Mouse (Mus musculus) liver, embryonic 15.5 days (tissue): ENCODE measurements around the gene Krt88. TPM values are rescaled to one million over a fixed set of nuclear protein-coding genes. Genes with fewer than 3 reads are reported as not detected.

ENCODE experiments used
- ATAC-seq: fragments of 200-750 bp; cut with Nextera tagmentation; 2 replicates; pipeline ENCODE4 v1.8.0; 2017; ENCODE audit warnings: moderate number of reproducible peaks, mild to moderate bottlenecking, moderate library complexity; ENCODE audit not compliant: insufficient read depth
- H3K27ac ChIP-seq: fragments of 300-500 bp; sonication (generic); replicated peaks from 2 replicates; pipeline ENCODE4 v1.5.1; 2015; ENCODE audit warnings: mild to moderate bottlenecking, inconsistent platforms
- H3K27me3 ChIP-seq: fragments of 300-500 bp; sonication (generic); 2 replicates; pipeline ENCODE4 v1.6.1; 2015; ENCODE audit warnings: mild to moderate bottlenecking, inconsistent platforms
- H3K36me3 ChIP-seq: fragments of 300-500 bp; sonication (generic); replicated peaks from 2 replicates; pipeline ENCODE4 v1.6.1; 2015; ENCODE audit warnings: moderate library complexity, mild to moderate bottlenecking, inconsistent platforms
- H3K4me1 ChIP-seq: fragments of 300-500 bp; sonication (generic); replicated peaks from 2 replicates; pipeline ENCODE4 v1.6.1; 2015; ENCODE audit warnings: inconsistent platforms
- H3K4me2 ChIP-seq: fragments of 300-500 bp; sonication (generic); 2 replicates; pipeline ENCODE4 v1.6.1; 2015; ENCODE audit warnings: moderate library complexity, mild to moderate bottlenecking, inconsistent platforms
- H3K4me3 ChIP-seq: fragments of 300-500 bp; sonication (generic); replicated peaks from 2 replicates; pipeline ENCODE4 v1.5.1; 2015; ENCODE audit warnings: mild to moderate bottlenecking, inconsistent platforms
- H3K9ac ChIP-seq: fragments of 300-500 bp; sonication (generic); 2 replicates; pipeline ENCODE4 v1.6.1; 2015; ENCODE audit warnings: moderate library complexity, mild to moderate bottlenecking, inconsistent platforms
- H3K9me3 ChIP-seq: fragments of 300-500 bp; sonication (generic); replicated peaks from 2 replicates; pipeline ENCODE4 v1.6.1; 2016; ENCODE audit warnings: inconsistent platforms
- WGBS: fragments of 180-500 bp; shearing (Covaris S2); methylation state at CpG from one replicate; pipeline ENCODE4 v1.1.7; 2015; ENCODE audit warnings: mixed read lengths; ENCODE audit not compliant: insufficient replicate concordance; 5-methylcytosine and 5-hydroxymethylcytosine counted together
- polyA plus RNA-seq: library from polyadenylated mRNA; unstranded; fragments of >200 nt; fragmentation: Nextera tagmentation; extraction: Ambion mirVana; gene quantifications from 2 replicates; pipeline ENCODE4 v1.2.1, GENCODE M21; 2015

Gene Krt88
- polyA plus RNA-seq, 1 experiment from 2014 or later = not detected

DNA sequence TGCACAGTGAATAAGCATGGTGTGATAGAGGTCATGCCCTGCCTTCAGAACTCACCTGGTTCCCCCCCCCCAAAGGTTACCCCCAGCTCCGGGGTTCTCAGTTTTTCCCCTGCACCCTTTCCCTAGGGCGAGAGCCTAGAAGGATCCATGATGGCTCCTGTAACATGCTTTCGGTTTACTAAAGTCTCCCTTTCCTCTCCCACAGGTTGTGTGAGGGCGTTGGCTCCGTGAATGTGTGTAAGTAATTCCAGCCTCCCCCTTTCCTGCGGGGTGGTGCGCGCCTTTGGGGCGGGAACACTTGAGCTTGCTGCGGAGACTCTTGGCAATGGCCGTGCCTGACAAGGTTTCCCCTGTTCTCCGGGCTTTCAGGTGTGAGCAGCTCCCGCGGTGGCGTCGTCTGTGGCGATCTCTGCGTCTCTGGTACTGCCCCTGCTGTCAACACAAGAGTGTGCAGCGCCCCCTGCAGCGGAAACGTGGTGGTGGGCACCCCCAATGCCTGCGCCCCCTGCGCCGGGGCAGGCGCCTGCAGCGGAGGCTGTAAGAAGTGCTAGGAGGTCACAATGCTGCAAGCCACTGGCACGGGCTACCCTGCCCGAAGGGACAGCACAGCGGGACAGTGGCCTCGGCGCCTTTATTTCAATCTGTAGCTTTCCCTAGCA lies 31.6 kb downstream of the Krt88 start:
- 8% methylated on average over 31 of the region's 31 CpGs for WGBS
- Histone ChIP-seq H3K9ac (no peak overlapping the region), H3K4me1 (no peaks in the 10 kb centered on the region), H3K27me3 (peaks cover 19% of the 10 kb centered on the region; the same call in 1 of the 2 replicates), H3K4me3 (0 out of 2 replicates have a peak overlapping the region, but pooled peaks have one; percentile 10), H3K4me2 (peak overlapping the region; percentile 15), H3K27ac (no peak overlapping the region), H3K9me3 (no peaks in the 10 kb centered on the region), H3K36me3 (no peaks in the 10 kb centered on the region)
- no peak for ATAC-seq

DNA sequence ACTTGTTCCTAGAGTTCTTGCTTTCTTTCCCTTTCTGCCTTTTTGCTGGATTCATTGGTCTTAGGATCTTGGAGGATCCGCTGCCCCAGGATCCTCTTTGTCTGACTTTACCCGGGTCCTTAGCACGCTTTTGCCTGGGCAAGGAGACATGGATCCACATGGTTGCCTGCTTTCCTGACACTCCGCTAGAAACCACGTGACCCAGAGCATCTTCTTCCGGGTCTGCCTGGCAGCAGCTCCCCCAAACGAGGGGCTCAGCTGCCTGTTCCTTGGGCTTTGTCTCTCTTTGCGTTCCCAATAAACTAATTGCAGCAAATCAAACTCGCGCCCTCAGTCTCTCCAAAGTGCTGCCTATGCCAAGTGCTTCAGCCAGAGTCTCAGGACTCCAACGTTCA lies 32.1 kb downstream of the Krt88 start:
- WGBS = 32% methylated on average over 11 of the region's 11 CpGs
- no peak for ATAC-seq
- no peak overlapping the region for H3K9ac ChIP-seq

DNA sequence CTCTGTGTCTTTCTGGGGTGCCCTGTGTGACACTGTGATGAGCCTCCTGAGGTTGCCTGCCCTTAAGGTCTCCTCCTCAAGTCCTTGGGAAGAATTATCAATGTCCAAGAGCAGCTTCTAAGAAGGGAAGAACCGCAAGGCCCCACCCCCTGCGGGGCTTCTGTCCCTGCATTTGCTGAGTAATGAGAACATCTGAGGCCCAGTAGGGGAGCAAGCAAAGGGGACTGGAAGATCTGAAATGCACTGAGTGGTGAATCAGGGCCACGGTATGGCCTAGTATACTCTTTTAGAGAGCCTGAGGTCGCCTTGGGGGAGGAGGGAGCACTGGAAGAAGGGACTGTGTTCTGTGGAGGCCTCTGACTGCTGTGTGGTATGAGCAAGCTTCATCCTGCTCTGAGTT lies 34.5 kb downstream of the Krt88 start:
- Histone ChIP-seq H3K9me3 (no peaks in the 10 kb centered on the region), H3K36me3 (no peaks in the 10 kb centered on the region), H3K9ac (no peak overlapping the region), H3K27me3 (peaks cover 19% of the 10 kb centered on the region; the same call in 1 of the 2 replicates), H3K27ac (no peak overlapping the region), H3K4me1 (0 out of 2 replicates have a peak, but pooled peaks cover 2% of the 10 kb centered on the region), H3K4me2 (no peak overlapping the region), H3K4me3 (no peak overlapping the region)
- ATAC-seq = no peak
- 21% methylated on average over 4 of the region's 4 CpGs for WGBS

More for the DNA sequence above, 32.1 kb downstream of the Krt88 start:
- Histone ChIP-seq H3K4me1 (no peaks in the 10 kb centered on the region), H3K9me3 (no peaks in the 10 kb centered on the region), H3K27ac (no peak overlapping the region), H3K27me3 (peaks cover 19% of the 10 kb centered on the region; the same call in 1 of the 2 replicates), H3K4me3 (no peak overlapping the region), H3K4me2 (0 out of 2 replicates have a peak overlapping the region, but pooled peaks have one; percentile 15), H3K36me3 (no peaks in the 10 kb centered on the region)

DNA sequence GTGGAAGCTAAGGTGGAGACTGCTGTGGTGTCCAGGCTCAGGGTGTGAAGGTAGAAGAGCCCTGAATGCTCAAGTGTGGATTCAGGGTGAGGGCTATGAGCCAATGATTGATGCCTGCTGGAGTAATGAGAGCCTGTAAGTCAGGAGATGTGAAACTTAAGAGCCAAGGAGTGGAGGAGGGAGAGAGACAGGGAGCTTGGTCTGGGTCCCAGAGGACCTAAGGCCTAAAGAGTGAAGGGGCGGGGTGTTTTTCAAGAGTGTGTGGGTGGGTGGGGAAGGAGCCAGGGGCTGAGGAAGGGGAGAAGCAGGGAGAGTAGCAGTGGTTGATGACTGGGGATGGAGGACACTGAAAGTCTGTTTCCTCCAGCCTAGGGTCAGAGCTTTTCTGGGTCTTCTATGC lies 36.1 kb downstream of the Krt88 start:
- H3K4me3 ChIP-seq = no peak overlapping the region
- peaks cover 12% of the 10 kb centered on the region; the same call in 1 of the 2 replicates for H3K27me3 ChIP-seq
- no peaks in the 10 kb centered on the region for H3K9me3 ChIP-seq
- H3K4me2 ChIP-seq = no peak overlapping the region
- WGBS = 50% methylated on average over 1 of the region's 1 CpGs
- no peak overlapping the region for H3K27ac ChIP-seq
- no peak for ATAC-seq
- 0 out of 2 replicates have a peak, but pooled peaks cover 2% of the 10 kb centered on the region for H3K4me1 ChIP-seq
- H3K9ac ChIP-seq = no peak overlapping the region
- H3K36me3 ChIP-seq = no peaks in the 10 kb centered on the region

DNA sequence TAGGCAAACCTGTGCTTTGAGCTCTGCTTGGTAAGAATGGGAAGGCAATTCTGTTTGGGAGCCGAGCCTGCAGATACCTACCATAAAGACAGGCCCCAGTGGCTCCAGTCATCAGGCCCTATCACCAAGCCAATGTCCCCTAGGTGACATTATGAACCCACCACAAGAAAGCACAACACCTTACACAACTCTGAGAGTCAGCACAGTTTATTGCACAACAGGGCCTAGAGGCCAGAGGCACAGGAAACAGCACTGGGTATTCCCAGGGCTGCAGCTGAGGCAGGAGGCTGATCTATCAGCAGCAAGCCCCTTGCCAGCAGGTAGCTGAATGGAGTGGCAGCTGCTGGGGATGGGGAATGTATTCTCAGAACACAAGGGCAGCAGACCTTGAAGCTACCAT lies 37.4 kb downstream of the Krt88 start:
- no peak overlapping the region for H3K27ac ChIP-seq
- no peaks in the 10 kb centered on the region for H3K9me3 ChIP-seq
- H3K27me3 ChIP-seq = no peaks in the 10 kb centered on the region
- H3K36me3 ChIP-seq = no peaks in the 10 kb centered on the region
- ATAC-seq = no peak
- H3K9ac ChIP-seq = no peak overlapping the region
- no peak overlapping the region for H3K4me2 ChIP-seq
- whole genome bisulfite sequencing = 40% methylated on average over 1 of the region's 1 CpGs
- H3K4me1 ChIP-seq = 0 out of 2 replicates have a peak, but pooled peaks cover 2% of the 10 kb centered on the region
- no peak overlapping the region for H3K4me3 ChIP-seq

DNA sequence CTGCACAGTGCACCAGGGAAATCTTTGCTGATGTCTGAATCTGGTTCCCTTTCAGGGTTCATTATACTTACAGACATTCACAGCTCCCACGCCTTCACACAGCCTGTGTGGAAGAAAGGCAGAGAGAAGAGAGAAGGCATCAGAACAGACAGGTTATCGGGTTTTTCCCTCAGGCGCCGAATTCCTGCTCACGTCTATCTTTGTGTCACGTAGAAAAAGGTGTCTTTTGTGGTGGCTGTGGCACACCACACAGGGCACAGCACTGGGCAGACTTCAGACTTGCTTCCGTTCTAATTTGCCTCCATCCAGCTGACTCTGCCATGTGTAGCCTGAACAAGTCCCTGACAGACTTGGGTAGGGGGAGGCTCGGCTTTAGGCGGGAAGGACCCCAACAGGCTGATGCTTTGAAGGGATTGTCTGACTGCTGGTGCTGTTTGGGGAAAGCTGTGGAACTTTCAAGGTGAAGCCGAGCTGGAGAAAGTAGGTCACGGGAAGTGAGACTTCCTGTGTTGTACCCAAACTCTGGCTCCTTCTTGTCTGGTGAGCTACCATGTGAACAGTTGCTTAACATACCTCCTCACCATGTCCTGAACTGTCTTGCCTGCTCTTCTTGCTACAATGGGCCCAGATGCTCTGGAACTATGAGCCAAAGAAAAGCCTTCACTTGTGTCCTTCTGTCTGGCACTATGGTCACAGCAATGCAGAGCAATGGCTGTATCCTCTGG lies 38.5 kb downstream of the Krt88 start:
- Histone ChIP-seq H3K4me2 (no peak overlapping the region), H3K27ac (no peak overlapping the region), H3K36me3 (no peaks in the 10 kb centered on the region), H3K9ac (no peak overlapping the region), H3K27me3 (no peaks in the 10 kb centered on the region), H3K9me3 (no peaks in the 10 kb centered on the region), H3K4me1 (0 out of 2 replicates have a peak, but pooled peaks cover 2% of the 10 kb centered on the region), H3K4me3 (no peak overlapping the region)
- no peak for ATAC-seq
- 42% methylated on average over 11 of the region's 11 CpGs for WGBS

DNA sequence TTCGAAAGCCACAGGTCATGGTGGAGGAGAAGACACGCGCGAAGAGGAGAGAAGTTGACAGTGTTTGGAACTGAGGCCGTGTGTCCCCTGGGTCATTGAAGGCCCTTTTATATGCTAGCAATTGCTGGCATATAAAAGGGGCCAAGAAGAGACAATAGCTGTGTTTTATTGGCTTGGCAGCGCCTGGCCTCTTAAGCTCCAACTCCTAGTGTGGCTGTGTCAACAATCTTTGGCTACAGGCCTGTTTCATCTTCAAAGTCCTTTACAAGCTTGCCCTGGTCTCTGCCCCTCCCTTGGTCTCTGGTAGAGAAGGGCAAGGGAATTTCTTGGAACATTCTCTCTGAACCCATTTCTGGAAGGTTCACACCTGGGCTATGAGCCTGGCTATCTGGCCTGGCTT lies 43.9 kb downstream of the Krt88 start, which contains the start of gene Krt83:
Gene Krt83, minus strand, starts transcription at position 82 of the 400 bp plus-strand sequence.
- H3K4me2 ChIP-seq = no peak within 1 kb of the TSS
- no peak within 1 kb of the TSS for H3K9ac ChIP-seq
- no peak within 1 kb of the TSS for H3K4me3 ChIP-seq
- H3K36me3 ChIP-seq = no peaks in the 10 kb centered on the region
- no peaks in the 10 kb centered on the region for H3K9me3 ChIP-seq
- H3K4me1 ChIP-seq = no peaks in the 10 kb centered on the region
- H3K27ac ChIP-seq = no peak within 1 kb of the TSS
- no peak for ATAC-seq
- WGBS = 78% methylated on average over 6 of the region's 6 CpGs
- no peaks in the 10 kb centered on the region; the same call in 1 of the 2 replicates for H3K27me3 ChIP-seq

DNA sequence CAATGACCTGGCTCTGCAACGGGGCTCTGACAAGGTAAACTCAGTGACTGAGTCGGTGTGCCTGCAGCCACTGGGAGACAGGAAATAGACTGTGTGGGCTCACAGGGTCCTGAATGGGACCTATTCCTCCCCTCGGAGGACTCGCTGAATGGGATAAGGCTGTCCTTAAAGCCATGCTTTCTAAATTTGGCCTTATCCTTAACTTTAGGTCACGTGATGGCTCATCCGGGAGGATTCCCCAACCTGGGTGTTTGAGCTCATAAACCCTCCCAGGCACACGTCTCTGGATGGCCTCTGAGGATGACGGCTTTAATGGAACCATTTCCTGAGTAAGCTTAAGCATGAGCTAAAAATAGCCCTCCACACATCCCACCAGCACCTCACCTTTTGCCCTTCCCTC lies 45.2 kb downstream of the Krt88 start:
- H3K27ac ChIP-seq = no peak overlapping the region
- 35% methylated on average over 8 of the region's 8 CpGs for WGBS

DNA sequence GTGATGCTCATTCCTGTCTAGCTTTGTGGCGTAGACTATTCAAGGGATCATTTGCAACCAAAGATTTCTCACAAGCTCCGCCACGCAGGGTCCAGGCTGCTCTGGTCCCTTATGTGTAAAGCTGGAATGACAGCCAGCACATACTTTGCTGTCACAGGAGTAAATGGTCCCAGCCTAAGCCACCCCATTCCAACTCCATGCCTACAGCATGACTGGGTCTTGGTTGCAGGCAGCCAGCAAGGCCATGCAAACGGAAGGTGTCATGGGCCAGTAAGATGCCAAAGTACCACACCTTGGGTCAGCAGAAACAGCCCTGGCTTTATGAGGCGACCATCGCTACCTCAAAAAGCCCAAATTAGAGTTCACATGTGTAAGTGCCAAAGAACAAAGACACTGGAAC lies 46.2 kb downstream of the Krt88 start:
- WGBS = 67% methylated on average over 6 of the region's 6 CpGs
- no peaks in the 10 kb centered on the region; the same call in 1 of the 2 replicates for H3K27me3 ChIP-seq
- H3K4me1 ChIP-seq = no peaks in the 10 kb centered on the region
- H3K4me2 ChIP-seq = no peak overlapping the region
- no peak overlapping the region for H3K27ac ChIP-seq
- H3K4me3 ChIP-seq = no peak overlapping the region
- no peak overlapping the region for H3K9ac ChIP-seq
- no peaks in the 10 kb centered on the region for H3K9me3 ChIP-seq
- no peak for ATAC-seq
- H3K36me3 ChIP-seq = no peaks in the 10 kb centered on the region

More for the DNA sequence above, 45.2 kb downstream of the Krt88 start:
- H3K4me1 ChIP-seq = no peaks in the 10 kb centered on the region
- H3K4me3 ChIP-seq = no peak overlapping the region
- H3K9me3 ChIP-seq = no peaks in the 10 kb centered on the region
- H3K27me3 ChIP-seq = no peaks in the 10 kb centered on the region; the same call in 1 of the 2 replicates
- no peak overlapping the region for H3K9ac ChIP-seq
- H3K4me2 ChIP-seq = no peak overlapping the region
- H3K36me3 ChIP-seq = no peaks in the 10 kb centered on the region
- ATAC-seq = no peak

DNA sequence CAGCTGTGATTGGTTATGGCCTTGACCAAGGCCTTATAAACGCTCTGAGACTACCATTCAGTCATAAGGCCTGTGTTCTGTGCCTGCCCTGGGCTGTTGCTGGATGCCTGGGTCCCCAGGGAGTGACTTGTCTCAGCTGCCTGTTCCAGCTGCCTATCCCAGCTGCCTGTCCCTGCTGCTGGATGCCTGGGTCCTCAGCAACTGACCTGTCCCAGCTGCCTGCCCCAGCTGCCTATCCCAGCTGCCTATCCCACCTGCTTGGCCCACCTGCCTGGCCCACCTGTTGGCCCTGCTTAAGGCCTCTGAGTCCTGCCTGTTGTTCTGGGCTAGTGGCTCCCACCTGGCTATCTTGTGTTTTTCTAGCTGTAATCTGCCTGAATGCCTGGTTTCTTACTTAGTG lies 46.7 kb downstream of the Krt88 start:
- WGBS = 33% methylated on average over 1 of the region's 1 CpGs
- no peak for ATAC-seq
- no peaks in the 10 kb centered on the region for H3K4me1 ChIP-seq

DNA sequence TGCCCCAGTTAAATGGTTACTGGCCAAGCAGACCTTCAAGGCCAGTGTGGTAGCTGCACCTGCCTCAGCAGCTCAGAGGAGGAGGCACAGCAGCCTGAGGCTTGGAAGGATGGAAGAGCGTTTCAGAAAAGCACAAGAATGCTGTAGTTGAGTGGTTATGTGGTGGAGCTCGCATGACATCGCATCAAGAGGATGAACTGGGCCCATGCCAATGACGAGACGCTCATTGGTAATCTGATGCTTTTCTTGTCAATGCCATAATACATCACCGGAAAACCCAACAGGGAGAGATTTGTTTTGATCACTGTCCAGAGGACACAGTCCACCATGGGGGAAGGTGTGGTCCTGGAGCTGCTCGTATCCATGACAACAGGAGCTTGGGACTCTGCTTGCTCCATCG lies 47.7 kb downstream of the Krt88 start:
- H3K9ac ChIP-seq = no peak overlapping the region
- H3K36me3 ChIP-seq = no peaks in the 10 kb centered on the region
- H3K27ac ChIP-seq = no peak overlapping the region
- WGBS = 70% methylated on average over 8 of the region's 8 CpGs
- no peaks in the 10 kb centered on the region for H3K9me3 ChIP-seq
- ATAC-seq = no peak
- H3K4me3 ChIP-seq = no peak overlapping the region
- H3K4me2 ChIP-seq = no peak overlapping the region
- H3K4me1 ChIP-seq = no peaks in the 10 kb centered on the region
- H3K27me3 ChIP-seq = no peaks in the 10 kb centered on the region; the same call in 1 of the 2 replicates

More for the DNA sequence above, 46.7 kb downstream of the Krt88 start:
- Histone ChIP-seq H3K27me3 (no peaks in the 10 kb centered on the region; the same call in 1 of the 2 replicates), H3K27ac (no peak overlapping the region), H3K4me3 (no peak overlapping the region), H3K4me2 (no peak overlapping the region), H3K9ac (no peak overlapping the region), H3K9me3 (no peaks in the 10 kb centered on the region), H3K36me3 (no peaks in the 10 kb centered on the region)
